Mouse (Mus musculus): ENCODE data around the gene Garnl3. TPM values are rescaled to one million over a fixed set of nuclear protein-coding genes. Genes with fewer than 3 reads are reported as not detected.

The Garnl3 gene
- total and polyA plus RNA-seq, 3 experiments, result 0.08 to 0.19 TPM; not detected in 1

- in situ Hi-C loops (cut with MboI; ENCODE audit: low pct_ligation_motif_present, low pct_unique_long_range_greater_than_20kb, low sequenced_read_pairs) (no loop called here), dilution Hi-C loops (cut with MboI; ENCODE audit: extremely low pct_ligation_motif_present, extremely low pct_unique_long_range_greater_than_20kb, low sequenced_read_pairs) (no loop called here)
- peaks cover 8% of the 10 kb centered on the region for H3K27me3 ChIP-seq (replicated peaks)
Measured at GRCm38 (mm10) chr2:33137731-33138130, 6.3 kb upstream of the Garnl3 start.

GRCm38 (mm10) chr2:33137244-33137643 lies 5.8 kb upstream of the Garnl3 start:
- peaks cover 13% of the 10 kb centered on the region for H3K27me3 ChIP-seq (replicated peaks)
- dilution Hi-C loops (cut with MboI; ENCODE audit: extremely low pct_ligation_motif_present, extremely low pct_unique_long_range_greater_than_20kb, low sequenced_read_pairs), result no loop called here
- in situ Hi-C loops (cut with MboI; ENCODE audit: low pct_ligation_motif_present, low pct_unique_long_range_greater_than_20kb, low sequenced_read_pairs), result no loop called here

More at GRCm38 (mm10) chr2:33137731-33138130, 6.3 kb upstream of the Garnl3 start:
- TF ChIP-seq ZMIZ1 (IDR thresholded peaks at IDR 0.05; ENCODE audit: low read depth, low read length) (no peak), TCF12 (IDR thresholded peaks at IDR 0.05; ENCODE audit: low read depth, low read length) (no peak), BHLHE40 (IDR thresholded peaks at IDR 0.05; ENCODE audit: low read depth, low read length) (no peak), ZNF384 (IDR thresholded peaks at IDR 0.05; ENCODE audit: low read depth, low read length) (no peak), JUN (IDR thresholded peaks at IDR 0.05; ENCODE audit: insufficient read depth, low read depth, low read length) (no peak), ZKSCAN1 (IDR thresholded peaks at IDR 0.05; ENCODE audit: borderline replicate concordance, low read depth, low read length) (no peak), CTCF (conservative IDR thresholded peaks at IDR 0.05 in 1 of 2, IDR thresholded peaks at IDR 0.05 in 1 of 2; ENCODE audit: low read depth in 2 of 2, low read length in 2 of 2) (no peak), CHD2 (IDR thresholded peaks at IDR 0.05; ENCODE audit: low read length) (no peak), ELF1 (IDR thresholded peaks at IDR 0.05; ENCODE audit: low read depth, low read length) (no peak), NRF1 (IDR thresholded peaks at IDR 0.05; ENCODE audit: low read depth, low read length) (no peak), EP300 (IDR thresholded peaks at IDR 0.05; ENCODE audit: low read length) (no peak), ZC3H11A (IDR thresholded peaks at IDR 0.05; ENCODE audit: low read depth, low read length) (no peak), GABPA (IDR thresholded peaks at IDR 0.05; ENCODE audit: insufficient replicate concordance, low read depth, low read length) (no peak)
- Histone ChIP-seq H3K79me2 (replicated peaks; ENCODE audit: control insufficient read depth, extremely low read depth, insufficient read depth, poor library complexity, severe bottlenecking) (no peaks in the 10 kb centered on the region), H3K9ac (ENCODE audit: insufficient read depth, low read depth) (no peak overlapping the region), H3K9me3 (replicated peaks; ENCODE audit: low read length) (no peaks in the 10 kb centered on the region), H3K4me3 (replicated peaks in 1 of 3; ENCODE audit: low read depth in 2 of 3, low read length in 2 of 3, poor library complexity in 1 of 3) (no peak overlapping the region), H3K4me2 (ENCODE audit: insufficient read depth, low read depth, poor library complexity, severe bottlenecking) (no peak overlapping the region), H3K27ac (ENCODE audit: insufficient read depth, low read depth) (no peak overlapping the region), H3K36me3 (replicated peaks in 1 of 2; ENCODE audit: control insufficient read depth in 1 of 2, insufficient read depth in 1 of 2, low read length in 1 of 2) (no peaks in the 10 kb centered on the region), H3K4me1 (ENCODE audit: control insufficient read depth in 1 of 2, insufficient read depth in 2 of 2) (0 out of 4 replicates have a peak, but pooled peaks cover 0 to 5% of the 10 kb centered on the region in 2 experiments)
- DNase-seq (ENCODE audit: extremely low read depth), result no peak

More at GRCm38 (mm10) chr2:33137244-33137643, 5.8 kb upstream of the Garnl3 start:
- H3K27ac ChIP-seq (ENCODE audit: insufficient read depth, low read depth), result no peak overlapping the region
- no peaks in the 10 kb centered on the region for H3K9me3 ChIP-seq (replicated peaks; ENCODE audit: low read length)
- H3K9ac ChIP-seq (ENCODE audit: insufficient read depth, low read depth), result no peak overlapping the region
- H3K4me1 ChIP-seq (ENCODE audit: control insufficient read depth in 1 of 2, insufficient read depth in 2 of 2), result 0 out of 4 replicates have a peak, but pooled peaks cover 0 to 6% of the 10 kb centered on the region in 2 experiments
- TF ChIP-seq CHD1 (IDR thresholded peaks at IDR 0.05; ENCODE audit: low read depth, low read length) (no peak), ZMIZ1 (IDR thresholded peaks at IDR 0.05; ENCODE audit: low read depth, low read length) (no peak), TBP (conservative IDR thresholded peaks at IDR 0.05; ENCODE audit: low read depth, low read length) (no peak), MAFK (IDR thresholded peaks at IDR 0.05; ENCODE audit: insufficient replicate concordance, low read length) (no peak), SMC3 (IDR thresholded peaks at IDR 0.05; ENCODE audit: low read depth, low read length) (no peak), ZC3H11A (IDR thresholded peaks at IDR 0.05; ENCODE audit: low read depth, low read length) (no peak), USF1 (IDR thresholded peaks at IDR 0.05; ENCODE audit: low read depth, low read length) (no peak), EP300 (IDR thresholded peaks at IDR 0.05; ENCODE audit: low read length) (no peak), JUN (IDR thresholded peaks at IDR 0.05; ENCODE audit: insufficient read depth, low read depth, low read length) (no peak), GABPA (IDR thresholded peaks at IDR 0.05; ENCODE audit: insufficient replicate concordance, low read depth, low read length) (no peak), HCFC1 (IDR thresholded peaks at IDR 0.05; ENCODE audit: low read depth, low read length) (no peak), ZNF384 (IDR thresholded peaks at IDR 0.05; ENCODE audit: low read depth, low read length) (no peak), NELFE (IDR thresholded peaks at IDR 0.05; ENCODE audit: low read depth, low read length) (no peak)
- no peaks in the 10 kb centered on the region for H3K79me2 ChIP-seq (replicated peaks; ENCODE audit: control insufficient read depth, extremely low read depth, insufficient read depth, poor library complexity, severe bottlenecking)
- H3K36me3 ChIP-seq (replicated peaks in 1 of 2; ENCODE audit: control insufficient read depth in 1 of 2, insufficient read depth in 1 of 2, low read length in 1 of 2), result no peaks in the 10 kb centered on the region
- H3K4me2 ChIP-seq (ENCODE audit: insufficient read depth, low read depth, poor library complexity, severe bottlenecking), result no peak overlapping the region
- DNase-seq (ENCODE audit: extremely low read depth), result no peak
- H3K4me3 ChIP-seq (replicated peaks in 1 of 3; ENCODE audit: low read depth in 2 of 3, low read length in 2 of 3, poor library complexity in 1 of 3), result no peak overlapping the region

Data from CH12.LX (cell line).